Mouse (Mus musculus): ENCODE measurements around the gene Pglyrp1.

Gene Pglyrp1

DNA sequence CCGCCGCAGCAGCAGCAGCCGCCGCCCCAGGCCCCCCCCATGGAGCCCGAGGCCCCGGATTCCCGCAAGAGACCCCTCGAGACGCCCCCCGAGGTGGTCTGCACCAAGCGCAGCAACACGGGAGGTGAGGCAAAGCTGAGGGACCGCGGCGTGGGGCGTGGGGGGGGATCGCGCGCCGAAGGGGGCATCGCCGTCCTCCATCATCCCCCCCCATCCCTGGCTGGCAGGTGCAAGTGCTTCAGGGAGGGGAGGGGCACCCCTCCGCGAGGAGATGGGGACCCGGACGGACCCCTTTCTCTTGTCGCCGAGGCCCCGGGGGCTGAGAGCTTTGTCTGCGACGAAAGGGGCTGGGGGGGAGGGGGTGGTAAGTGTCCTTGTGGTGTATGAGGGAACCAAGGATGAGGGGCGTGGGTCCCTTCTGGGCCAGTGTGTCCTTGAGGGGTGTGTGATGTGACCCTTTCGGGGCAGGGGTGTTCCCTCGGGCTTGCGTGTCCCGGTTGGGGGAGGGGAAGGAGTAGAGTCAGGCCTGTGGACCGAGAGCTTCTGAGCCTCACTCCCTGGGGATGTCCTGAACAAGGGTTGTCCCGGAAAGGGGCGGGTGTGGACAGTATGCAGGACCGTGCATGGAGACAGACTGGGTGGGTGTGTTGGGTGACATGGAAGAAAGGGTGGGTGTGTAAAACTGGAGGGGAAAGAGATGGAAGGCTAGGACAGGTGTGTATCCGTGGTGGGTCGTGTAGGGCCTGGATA lies 55.1 kb downstream of the Pglyrp1 start:
- peak; percentile 66 to 77 for DNase-seq (ENCODE audit: low spot score in 2 of 2)

DNA sequence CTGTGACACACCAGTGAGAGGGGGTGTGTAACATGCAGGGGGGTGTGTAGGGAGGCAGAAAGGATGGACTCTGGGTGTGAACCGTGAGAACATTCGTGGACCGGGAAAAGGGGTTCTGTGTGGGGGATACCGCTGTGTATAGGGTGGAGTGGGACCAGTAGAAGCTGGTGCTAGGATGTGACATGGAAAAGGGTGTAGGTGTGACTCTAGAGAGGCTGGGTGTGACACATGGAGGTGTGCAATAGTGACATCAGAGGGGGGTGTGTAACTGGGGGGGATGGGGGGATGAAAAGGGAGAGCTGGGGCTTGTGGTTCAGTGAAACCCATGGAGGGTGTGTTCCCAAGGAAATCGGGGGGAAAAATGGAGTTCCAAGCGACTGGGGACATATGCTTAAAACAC lies 55.8 kb downstream of the Pglyrp1 start:
- no peak for DNase-seq (ENCODE audit: low spot score in 2 of 2)

DNA sequence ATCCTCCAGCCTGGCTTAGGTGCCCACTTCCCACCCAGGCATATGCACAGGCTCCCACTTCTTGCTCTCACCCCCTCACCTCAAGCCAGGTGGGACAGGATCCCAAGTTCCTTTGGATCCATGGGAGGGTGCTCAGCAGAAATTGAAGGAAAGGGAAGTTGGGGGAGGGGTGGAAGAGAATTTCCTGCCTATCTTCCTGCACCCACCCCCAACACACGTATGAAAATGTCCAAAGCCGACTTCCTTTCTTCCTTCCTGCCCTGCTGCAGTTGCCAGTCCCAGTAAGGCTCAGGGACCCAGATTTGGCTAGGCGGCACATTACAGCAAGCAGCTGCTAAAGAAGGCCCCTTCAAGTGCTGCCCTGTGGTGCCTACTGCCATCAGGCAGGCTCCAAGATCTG lies 56.6 kb downstream of the Pglyrp1 start:
- DNase-seq (ENCODE audit: low spot score in 2 of 2) = no peak

All from right cerebral cortex, postnatal 10 days (tissue).